Mouse (Mus musculus) stomach, embryonic 14.5 days (tissue): Measurements from ENCODE around the gene Sdhaf2. TPM values are rescaled to one million over a fixed set of nuclear protein-coding genes. Genes with fewer than 3 reads are reported as not detected.

Source experiments
- ATAC-seq: fragments of 200-750 bp; cut with Nextera tagmentation; 2 replicates; pipeline ENCODE4 v1.8.0; 2017; ENCODE audit warnings: low read depth, moderate TSS enrichment; ENCODE audit not compliant: insufficient number of reproducible peaks, insufficient read depth, low FRiP score
- H3K27ac ChIP-seq: fragments of 300-500 bp; sonication (generic); 2 replicates; pipeline ENCODE4 v1.5.1; 2014; ENCODE audit warnings: mild to moderate bottlenecking, low read length, moderate library complexity, mixed read lengths
- H3K27me3 ChIP-seq: fragments of 300-500 bp; sonication (generic); 2 replicates; pipeline ENCODE4 v1.6.1; 2014; ENCODE audit warnings: low read length, control low read depth, mixed read lengths; ENCODE audit not compliant: control insufficient read depth, insufficient read depth
- H3K36me3 ChIP-seq: fragments of 300-500 bp; sonication (generic); 2 replicates; pipeline ENCODE4 v1.6.1; 2014; ENCODE audit warnings: mild to moderate bottlenecking, control low read depth, low read length, moderate library complexity, mixed read lengths; ENCODE audit not compliant: control insufficient read depth, insufficient read depth
- H3K4me1 ChIP-seq: fragments of 300-500 bp; sonication (generic); 2 replicates; pipeline ENCODE4 v1.6.1; 2014; ENCODE audit warnings: low read length, control low read depth, mixed read lengths; ENCODE audit not compliant: control insufficient read depth, insufficient read depth
- H3K4me2 ChIP-seq: fragments of 300-500 bp; sonication (generic); replicated peaks from 2 replicates; pipeline ENCODE4 v1.6.1; 2014; ENCODE audit warnings: low read depth, low read length, control low read depth
- H3K4me3 ChIP-seq: fragments of 300-500 bp; sonication (generic); 2 replicates; pipeline ENCODE4 v1.5.1; 2014; ENCODE audit warnings: low read depth, low read length, control low read depth
- H3K9ac ChIP-seq: fragments of 300-500 bp; sonication (generic); replicated peaks from 2 replicates; pipeline ENCODE4 v1.6.1; 2014; ENCODE audit warnings: low read depth, mild to moderate bottlenecking, control low read depth, low read length, moderate library complexity, mixed read lengths
- H3K9me3 ChIP-seq: fragments of 300-500 bp; sonication (generic); 2 replicates; pipeline ENCODE4 v1.6.1; 2016; ENCODE audit warnings: low read depth, low read length, control low read depth; ENCODE audit not compliant: control insufficient read depth
- WGBS: fragments of 180-500 bp; shearing (Covaris S2); extraction: QIAGEN DNeasy Blood & Tissue Kit; methylation state at CpG from one replicate; pipeline ENCODE4 v1.1.7; 2014; 5-methylcytosine and 5-hydroxymethylcytosine counted together
- polyA plus RNA-seq: library from polyadenylated mRNA; unstranded; fragments of >200 nt; fragmentation: Nextera tagmentation; extraction: Ambion mirVana; gene quantifications from 2 replicates; pipeline ENCODE4 v1.2.1, GENCODE M21; 2014

The Sdhaf2 gene
- polyA plus RNA-seq, 1 experiment from 2014 or later = 57.9 TPM

GRCm38 (mm10) chr19:10458096-10458495 lies 67.8 kb downstream of the Sdhaf2 start:
- H3K9ac ChIP-seq = no peak overlapping the region
- WGBS = 18% methylated on average over 8 of the region's 8 CpGs
- ATAC-seq = no peak
- no peaks in the 10 kb centered on the region for H3K9me3 ChIP-seq
- H3K4me1 ChIP-seq = no peaks in the 10 kb centered on the region; the same call in 1 of the 2 replicates
- H3K4me3 ChIP-seq = peak overlapping the region; percentile 43; the same call in 1 of the 2 replicates
- no peak overlapping the region for H3K27ac ChIP-seq
- H3K27me3 ChIP-seq = peaks cover 29% of the 10 kb centered on the region
- peak overlapping the region; percentile 75 for H3K4me2 ChIP-seq
- H3K36me3 ChIP-seq = no peaks in the 10 kb centered on the region

- WGBS = 0% methylated on average over 34 of the region's 34 CpGs
- H3K9ac ChIP-seq = peak overlapping the region; percentile 10; the same call in 1 of the 2 replicates
- no peak overlapping the region for H3K27ac ChIP-seq
- no peaks in the 10 kb centered on the region for H3K9me3 ChIP-seq
- H3K4me3 ChIP-seq = peak overlapping the region; percentile 43
- peaks cover 29% of the 10 kb centered on the region for H3K27me3 ChIP-seq
- no peaks in the 10 kb centered on the region for H3K36me3 ChIP-seq
- ATAC-seq = peak; percentile 87
- H3K4me1 ChIP-seq = no peaks in the 10 kb centered on the region; the same call in 1 of the 2 replicates
- H3K4me2 ChIP-seq = peak overlapping the region; percentile 75
These were observed 68.5 kb downstream of the Sdhaf2 start for GRCm38 (mm10) chr19:10457484-10457800.

GRCm38 (mm10) chr19:10456752-10457483 lies 69.0 kb downstream of the Sdhaf2 start, which contains the start of gene Lrrc10b:
Gene Lrrc10b, minus strand, starts transcription at chr19:10457473.
- Histone ChIP-seq H3K4me2 (peak within 1 kb of the TSS; percentile 75), H3K4me1 (no peaks in the 10 kb centered on the region; the same call in 1 of the 2 replicates), H3K27ac (no peak within 1 kb of the TSS), H3K4me3 (peak within 1 kb of the TSS; percentile 43), H3K27me3 (peaks cover 29% of the 10 kb centered on the region), H3K9ac (peak within 1 kb of the TSS; percentile 10; the same call in 1 of the 2 replicates), H3K9me3 (no peaks in the 10 kb centered on the region), H3K36me3 (no peaks in the 10 kb centered on the region)
- under 1% methylated on average over 95 of the region's 96 CpGs for WGBS
- peak; percentile 30; the same call in 1 of the 2 replicates for ATAC-seq

- Histone ChIP-seq H3K4me3 (no peak overlapping the region), H3K27ac (no peak overlapping the region), H3K27me3 (peaks cover 29% of the 10 kb centered on the region), H3K9me3 (no peaks in the 10 kb centered on the region), H3K9ac (no peak overlapping the region), H3K4me2 (no peak overlapping the region), H3K36me3 (no peaks in the 10 kb centered on the region), H3K4me1 (no peaks in the 10 kb centered on the region; the same call in 1 of the 2 replicates)
- WGBS = 77% methylated on average over 3 of the region's 3 CpGs
- no peak for ATAC-seq
These were observed 70.5 kb downstream of the Sdhaf2 start for GRCm38 (mm10) chr19:10455437-10455806.

- ATAC-seq = no peak
- H3K36me3 ChIP-seq = no peaks in the 10 kb centered on the region
- H3K27ac ChIP-seq = no peak overlapping the region
- peaks cover 29% of the 10 kb centered on the region for H3K27me3 ChIP-seq
- no peak overlapping the region for H3K4me3 ChIP-seq
- H3K9me3 ChIP-seq = no peaks in the 10 kb centered on the region
- H3K4me1 ChIP-seq = no peaks in the 10 kb centered on the region; the same call in 1 of the 2 replicates
- H3K4me2 ChIP-seq = no peak overlapping the region
- 50% methylated on average over 4 of the region's 4 CpGs for WGBS
- H3K9ac ChIP-seq = no peak overlapping the region
These were observed 71.1 kb downstream of the Sdhaf2 start for GRCm38 (mm10) chr19:10454718-10455436.

Other genes starting within 250 kb of the Sdhaf2 start
- 2.9 and 3.5 TPM in 2 replicates for gene Dagla, start 221.3 kb downstream of the Sdhaf2 start, polyA plus RNA-seq
- gene Syt7, start 137.1 kb downstream of the Sdhaf2 start, polyA plus RNA-seq = 1.2 and 1.6 TPM in 2 replicates
- gene Lrrc10b, start 68.7 kb downstream of the Sdhaf2 start, polyA plus RNA-seq = 0.42 and 0.66 TPM in 2 replicates
- 0.17 TPM in 1 of 2 replicates, not detected in the other for gene Ppp1r32, start 43.2 kb downstream of the Sdhaf2 start, polyA plus RNA-seq
- gene Cpsf7, start 876 bp downstream of the Sdhaf2 start, polyA plus RNA-seq = 57.1 and 58.8 TPM in 2 replicates
- gene Tmem216, start 30.1 kb upstream of the Sdhaf2 start, polyA plus RNA-seq = 52.7 and 53.8 TPM in 2 replicates
- 18.9 TPM in 2 replicates for gene Cyb561a3, start 51.0 kb upstream of the Sdhaf2 start, polyA plus RNA-seq
- 37.0 and 38.4 TPM in 2 replicates for gene Tmem138, start 51.2 kb upstream of the Sdhaf2 start, polyA plus RNA-seq
- gene Ddb1, start 79.2 kb upstream of the Sdhaf2 start, polyA plus RNA-seq = 303 and 313 TPM in 2 replicates
- 17.7 and 19.2 TPM in 2 replicates for gene Tkfc, start 79.5 kb upstream of the Sdhaf2 start, polyA plus RNA-seq
- gene Vwce, start 108.1 kb upstream of the Sdhaf2 start, polyA plus RNA-seq = 1.1 and 1.9 TPM in 2 replicates
- 10.2 and 14.1 TPM in 2 replicates for gene Pga5, start 151.9 kb upstream of the Sdhaf2 start, polyA plus RNA-seq
- 37.5 and 40.4 TPM in 2 replicates for gene Vps37c, start 162.6 kb upstream of the Sdhaf2 start, polyA plus RNA-seq
- gene Cd5, start 212.9 kb upstream of the Sdhaf2 start, polyA plus RNA-seq = 0.77 and 2.1 TPM in 2 replicates